Mouse (Mus musculus): ENCODE results near the gene Ncbp1. TPM values are rescaled to one million over a fixed set of nuclear protein-coding genes. Genes with fewer than 3 reads are reported as not detected.
"Not testable (repeated sequence)": the region's sequence is repeated elsewhere in the genome, so short reads cannot be mapped to it uniquely, and the experiment has no call there.

The Ncbp1 gene
- polyA plus RNA-seq, 1 experiment from 2014 or later = 51.0 TPM

DNA sequence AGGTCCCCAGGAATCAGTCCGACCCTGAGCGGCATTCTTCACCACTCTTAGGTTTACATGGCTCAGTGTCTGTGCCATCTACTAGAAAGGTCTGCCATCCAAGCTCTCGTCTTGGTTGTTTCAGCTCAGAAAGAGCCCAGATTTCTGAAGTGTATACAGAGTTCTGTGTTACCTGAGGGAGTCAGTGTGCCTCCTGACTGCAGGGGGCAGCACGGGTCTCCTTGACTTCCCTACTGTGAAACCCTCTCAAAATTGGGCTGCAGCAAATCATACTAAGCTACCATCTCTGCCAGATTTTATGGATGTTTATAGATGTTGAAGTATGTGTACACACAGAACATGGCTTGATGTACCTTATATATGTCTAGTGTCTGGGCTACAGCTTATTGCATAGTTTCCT lies 37.9 kb downstream of the Ncbp1 start:
- ATAC-seq (no peak), DNase-seq (ENCODE audit: low read depth, low spot score) (no peak)
- in situ Hi-C loops (cut with MboI; ENCODE audit: low pct_unique_long_range_greater_than_20kb) = no loop called here
- TF ChIP-seq CTCF (IDR thresholded peaks at IDR 0.05) = no peak
- H3K27me3 ChIP-seq = no peaks in the 10 kb centered on the region
- ChIA-PET CTCF (interaction anchor here (1.0 to 1.8 kb wide), 3 partner anchors 9 to 15 kb away, joined by 3 to 4 read pairs (median 3); no protein-coding TSS in a partner anchor), POLR2A (no interaction called here)

DNA sequence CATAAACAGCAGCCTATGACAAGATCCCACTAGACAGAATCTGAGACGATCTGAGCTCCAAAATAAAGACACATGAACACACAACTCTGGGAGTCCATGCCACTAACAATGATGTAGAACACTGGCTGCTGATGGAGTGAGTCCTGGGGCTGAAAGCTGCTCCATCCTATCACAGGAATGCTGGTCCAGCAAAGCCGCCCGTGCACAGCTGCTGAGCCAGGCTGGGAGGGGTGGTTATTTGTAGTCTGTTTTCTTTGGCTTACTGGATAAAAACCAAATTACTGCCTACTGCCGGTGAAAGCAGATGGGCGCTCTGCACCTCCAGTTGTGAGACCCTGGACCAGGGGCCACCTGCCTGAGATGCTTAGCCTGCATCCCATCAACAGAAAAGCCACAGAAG lies 38.6 kb downstream of the Ncbp1 start:
- TF ChIP-seq CTCF (IDR thresholded peaks at IDR 0.05) = no peak
- ATAC-seq = no peak
- POLR2A ChIA-PET = no interaction called here
- H3K27me3 ChIP-seq = no peaks in the 10 kb centered on the region
- in situ Hi-C loops (cut with MboI; ENCODE audit: low pct_unique_long_range_greater_than_20kb) = no loop called here
- DNase-seq (ENCODE audit: low read depth, low spot score) = no peak
- CTCF ChIA-PET = interaction anchor here (1.8 kb wide), 1 partner anchor 12 kb away, joined by 4 read pairs; no protein-coding TSS in a partner anchor

DNA sequence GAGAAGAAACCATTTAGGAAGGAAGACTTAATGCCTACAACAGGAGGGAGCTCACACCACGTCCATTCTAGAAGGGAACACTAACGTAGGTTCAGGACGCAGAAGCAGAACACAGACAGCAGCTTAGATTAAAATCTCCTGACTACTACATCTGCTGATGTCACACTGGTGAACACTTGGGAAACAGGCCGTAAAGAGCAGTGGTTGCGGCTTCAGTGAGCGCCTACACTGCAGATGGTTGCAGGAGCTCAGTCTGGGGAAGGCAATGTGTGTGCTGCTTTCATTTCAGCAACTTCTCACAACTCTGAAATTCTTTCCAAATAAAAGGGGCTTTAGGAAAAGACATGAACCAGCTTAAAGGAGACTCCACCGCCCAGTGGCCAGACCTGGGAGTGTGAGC lies 39.1 kb downstream of the Ncbp1 start:
- POLR2A ChIA-PET = no interaction called here
- TF ChIP-seq CTCF (IDR thresholded peaks at IDR 0.05) = no peak
- in situ Hi-C loops (cut with MboI; ENCODE audit: low pct_unique_long_range_greater_than_20kb) = no loop called here
- H3K27me3 ChIP-seq = no peaks in the 10 kb centered on the region
- DNase-seq (ENCODE audit: low read depth, low spot score) = no peak
- CTCF ChIA-PET = interaction anchor here (1.1 kb wide), 1 partner anchor 13 kb away, joined by 5 read pairs; no protein-coding TSS in a partner anchor
- no peak for ATAC-seq

DNA sequence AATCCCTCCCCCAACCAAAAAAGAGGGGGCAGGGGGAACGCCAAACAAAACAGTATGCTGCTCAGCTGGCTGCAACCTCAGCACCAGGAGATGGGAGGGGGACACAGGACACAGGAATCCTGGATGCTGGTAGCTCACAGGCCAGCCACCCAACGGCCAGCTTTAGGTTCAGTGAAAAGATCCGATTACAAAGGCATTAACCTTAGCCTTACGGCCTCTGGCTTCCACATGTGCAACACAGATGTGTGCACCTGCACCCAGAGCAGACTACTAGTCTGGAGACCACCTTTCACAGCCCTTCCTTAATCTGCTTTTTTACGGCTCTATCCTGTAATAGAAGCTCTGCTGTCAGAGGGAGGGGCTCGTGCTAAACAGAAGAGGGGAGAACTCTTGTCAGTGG lies 42.8 kb downstream of the Ncbp1 start:
- ChIA-PET CTCF (no interaction called here), POLR2A (no interaction called here)
- no peak for TF ChIP-seq CTCF (IDR thresholded peaks at IDR 0.05)
- H3K27me3 ChIP-seq = no peaks in the 10 kb centered on the region
- in situ Hi-C loops (cut with MboI; ENCODE audit: low pct_unique_long_range_greater_than_20kb) = no loop called here
- ATAC-seq (no peak), DNase-seq (ENCODE audit: low read depth, low spot score) (no peak)

DNA sequence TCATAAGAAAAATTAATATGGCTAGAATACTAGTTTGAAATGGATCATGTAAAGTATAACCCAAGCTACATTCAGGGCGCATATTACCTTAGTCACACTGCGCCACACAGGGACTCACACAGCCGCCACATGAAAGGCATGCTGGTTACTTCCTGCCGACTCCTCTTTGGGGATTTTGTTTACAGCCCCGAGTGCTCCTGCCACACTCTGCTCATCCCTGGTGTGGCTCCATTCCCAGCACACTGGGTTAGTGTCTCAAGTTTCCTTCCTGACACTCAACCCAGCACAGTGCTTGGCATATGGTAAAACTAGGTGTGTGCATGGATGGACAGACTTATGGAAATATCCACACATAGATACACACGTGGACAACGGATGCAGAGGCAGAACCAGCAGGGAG lies 43.8 kb downstream of the Ncbp1 start:
- POLR2A ChIA-PET = no interaction called here
- CTCF ChIA-PET = no interaction called here
- in situ Hi-C loops (cut with MboI; ENCODE audit: low pct_unique_long_range_greater_than_20kb) = no loop called here
- TF ChIP-seq CTCF (IDR thresholded peaks at IDR 0.05) = no peak
- ATAC-seq (no peak), DNase-seq (ENCODE audit: low read depth, low spot score) (no peak)
- H3K27me3 ChIP-seq = no peaks in the 10 kb centered on the region

DNA sequence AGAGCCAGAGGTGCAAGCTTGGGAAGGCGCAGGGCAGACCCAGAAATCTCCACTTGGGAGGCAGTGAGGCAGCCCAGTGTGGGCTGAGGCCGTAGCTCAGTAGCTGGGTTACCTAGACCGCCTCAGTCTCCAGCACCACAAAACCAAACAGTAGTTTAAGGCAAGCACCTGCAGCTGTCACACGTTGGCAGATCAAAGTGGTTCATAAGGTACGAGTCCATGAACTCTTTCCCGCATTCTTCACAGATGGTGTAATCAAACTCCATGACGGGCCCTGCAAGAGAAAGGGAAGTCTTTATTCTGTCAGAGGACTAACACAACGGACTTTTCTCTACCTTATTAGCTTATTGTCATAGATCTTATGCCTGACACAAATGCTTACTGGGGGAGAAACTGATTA lies 47.0 kb downstream of the Ncbp1 start:
- DNase-seq (ENCODE audit: low read depth, low spot score) = no peak
- in situ Hi-C loops (cut with MboI; ENCODE audit: low pct_unique_long_range_greater_than_20kb) = no loop called here
- H3K27me3 ChIP-seq = no peaks in the 10 kb centered on the region
- no peak for ATAC-seq
- POLR2A ChIA-PET = no interaction called here
- no peak for TF ChIP-seq CTCF (IDR thresholded peaks at IDR 0.05)
- CTCF ChIA-PET = no interaction called here

DNA sequence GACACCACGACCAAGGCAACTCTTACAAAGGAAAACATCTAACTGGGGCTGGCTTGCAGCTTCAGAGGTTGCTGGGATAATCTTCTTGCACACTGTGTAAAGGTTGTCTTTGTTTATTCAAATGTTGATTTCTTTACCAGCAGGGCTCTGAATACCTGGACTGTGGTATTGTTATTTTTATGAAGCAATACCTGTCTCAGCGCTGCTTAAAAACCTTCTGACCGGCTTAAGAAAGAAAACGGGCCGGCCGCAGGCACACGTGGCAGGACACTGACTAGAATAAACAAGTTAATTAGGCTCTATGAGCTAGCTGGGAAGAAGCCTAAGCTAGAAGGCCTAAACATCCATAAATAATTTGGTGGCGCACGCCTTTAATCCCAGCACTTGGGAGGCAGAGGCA lies 47.5 kb downstream of the Ncbp1 start:
- in situ Hi-C loops (cut with MboI; ENCODE audit: low pct_unique_long_range_greater_than_20kb) = no loop called here
- CTCF ChIA-PET = no interaction called here
- TF ChIP-seq CTCF (IDR thresholded peaks at IDR 0.05) = no peak
- no peaks in the 10 kb centered on the region for H3K27me3 ChIP-seq
- DNase-seq (ENCODE audit: low read depth, low spot score) (no peak), ATAC-seq (no peak)
- POLR2A ChIA-PET = no interaction called here

DNA sequence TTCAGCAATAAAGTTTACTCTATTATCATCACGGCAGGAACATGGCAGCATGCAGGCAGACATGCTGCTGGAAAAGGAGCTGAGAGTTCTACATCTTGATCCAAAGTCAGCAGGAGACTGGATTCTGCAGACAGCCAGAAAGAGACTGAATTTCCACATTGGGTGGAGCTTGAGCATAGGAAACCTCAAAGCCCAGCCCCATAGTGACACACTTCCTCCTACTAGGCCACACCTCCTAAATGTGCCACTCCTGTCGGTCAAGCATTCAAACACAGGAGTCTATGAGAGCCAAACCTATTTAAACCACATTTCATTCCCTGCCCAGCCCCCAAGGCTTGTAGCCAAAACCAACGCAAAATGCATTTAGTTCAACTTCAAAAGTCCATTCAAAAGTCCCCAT lies 48.1 kb downstream of the Ncbp1 start:
- TF ChIP-seq CTCF (IDR thresholded peaks at IDR 0.05) = no peak
- in situ Hi-C loops (cut with MboI; ENCODE audit: low pct_unique_long_range_greater_than_20kb) = no loop called here
- ATAC-seq (no peak), DNase-seq (ENCODE audit: low read depth, low spot score) (no peak)
- CTCF ChIA-PET = no interaction called here
- no peaks in the 10 kb centered on the region for H3K27me3 ChIP-seq
- POLR2A ChIA-PET = no interaction called here

DNA sequence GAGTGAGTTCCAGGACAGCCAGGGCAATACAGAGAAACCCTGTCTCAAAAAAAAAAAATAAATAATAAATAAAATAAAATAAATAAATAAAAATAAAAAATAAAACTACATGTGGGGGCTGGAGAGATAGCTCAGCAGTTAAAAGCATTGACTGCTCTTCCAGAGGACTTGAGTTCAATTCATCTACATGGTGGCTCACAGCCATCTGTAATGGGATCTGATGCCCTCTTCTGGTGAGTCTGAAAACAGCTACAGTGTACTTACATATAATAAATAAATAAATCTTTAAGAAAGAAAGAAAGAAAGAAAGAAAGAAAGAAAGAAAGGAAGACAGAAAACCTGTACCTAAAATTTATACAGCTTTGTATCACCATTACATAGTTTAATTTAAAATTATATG lies 53.6 kb downstream of the Ncbp1 start:
- not testable (repeated sequence) for H3K27me3 ChIP-seq

DNA sequence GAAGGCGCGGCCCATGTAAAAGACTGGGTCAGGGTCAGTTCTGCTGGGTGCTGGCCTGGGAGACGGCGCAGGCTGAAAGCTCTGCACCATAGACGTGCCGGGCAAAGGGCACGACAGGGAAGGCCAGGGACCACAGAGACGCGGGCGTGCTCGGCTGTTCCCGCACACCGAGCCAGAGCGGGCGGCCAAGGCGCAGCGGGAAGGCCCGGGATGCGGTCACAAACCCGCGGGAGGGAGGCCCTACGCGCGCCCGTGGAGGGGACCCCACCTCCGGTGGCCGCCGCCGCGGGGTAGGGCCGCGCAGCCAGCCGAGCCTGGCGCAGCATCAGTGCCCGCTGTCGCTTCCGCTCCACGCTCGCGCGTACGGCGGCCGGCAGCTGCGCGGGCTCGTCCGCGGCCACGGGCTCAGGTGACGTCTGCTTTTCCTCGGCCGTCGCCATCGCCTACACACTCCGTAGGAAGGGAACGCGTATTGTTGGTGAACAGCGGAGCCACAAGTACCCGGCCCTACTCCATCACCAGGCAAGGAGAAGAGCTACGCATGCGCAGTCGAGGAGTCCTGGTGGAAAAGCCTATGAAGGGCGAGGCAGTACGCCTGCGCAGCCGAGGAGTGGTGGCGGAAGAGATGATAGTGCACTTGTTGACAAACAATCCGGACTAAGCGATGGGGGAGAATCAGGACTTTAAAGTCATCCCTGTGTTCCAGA lies 57.5 kb downstream of the Ncbp1 start, which contains the start of gene Xpa:
Gene Xpa, minus strand, starts transcription at position 531 of the 707 bp plus-strand sequence.
- POLR2A ChIA-PET = interaction anchor here (0.7 kb wide), 1 partner anchor 294 kb away, joined by 3 read pairs; no protein-coding TSS in a partner anchor
- no peaks in the 10 kb centered on the region for H3K27me3 ChIP-seq
- in situ Hi-C loops (cut with MboI; ENCODE audit: low pct_unique_long_range_greater_than_20kb) = no loop called here
- CTCF ChIA-PET = interaction anchor here (1.2 kb wide), 1 partner anchor 179 kb away, joined by 3 read pairs; no protein-coding TSS in a partner anchor
- ATAC-seq (peak; percentile 93), DNase-seq (ENCODE audit: low read depth, low spot score) (peak; percentile 77)
- no peak for TF ChIP-seq CTCF (IDR thresholded peaks at IDR 0.05)

More for the DNA sequence above, 53.6 kb downstream of the Ncbp1 start:
- CTCF ChIA-PET; DNase-seq (ENCODE audit: low read depth, low spot score); in situ Hi-C loops (cut with MboI; ENCODE audit: low pct_unique_long_range_greater_than_20kb); ATAC-seq; POLR2A ChIA-PET: not testable (repeated sequence)

DNA sequence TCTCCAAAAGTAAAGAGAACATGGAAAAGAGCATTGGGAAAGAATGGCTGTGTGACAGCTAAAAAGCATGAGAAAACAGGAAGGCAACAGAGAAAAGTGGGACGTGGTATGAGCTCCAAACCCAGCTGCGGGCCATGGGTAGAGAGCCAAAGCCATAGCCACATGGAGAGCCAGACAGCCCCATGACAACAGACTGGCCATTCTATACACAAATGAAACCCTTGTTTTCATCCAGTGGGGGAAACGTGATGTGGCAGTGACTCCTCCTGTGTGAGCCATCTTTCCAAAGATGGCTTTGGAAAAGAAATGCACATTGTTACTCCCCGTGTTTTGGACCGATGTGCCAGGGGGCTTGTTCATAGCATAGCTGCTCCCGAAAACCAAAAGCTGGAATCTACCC lies 58.1 kb downstream of the Ncbp1 start:
- no peak for TF ChIP-seq CTCF (IDR thresholded peaks at IDR 0.05)
- CTCF ChIA-PET = interaction anchor here (1.2 kb wide), 1 partner anchor 179 kb away, joined by 3 read pairs; no protein-coding TSS in a partner anchor

More for the DNA sequence above, 58.1 kb downstream of the Ncbp1 start:
- ATAC-seq = no peak
- in situ Hi-C loops (cut with MboI; ENCODE audit: low pct_unique_long_range_greater_than_20kb) = no loop called here
- H3K27me3 ChIP-seq = no peaks in the 10 kb centered on the region
- DNase-seq (ENCODE audit: low read depth, low spot score) = no peak
- POLR2A ChIA-PET = interaction anchor here (0.7 kb wide), 1 partner anchor 293 kb away, joined by 3 read pairs; no protein-coding TSS in a partner anchor

All from Patski (cell line).